Mouse (Mus musculus) olfactory bulb, adult 2 months (tissue): Measurements from ENCODE around the gene Zbtb38.

Source experiments
- CTCF ChIP-seq: fragments of 200-500 bp; IDR thresholded peaks from 2 replicates; pipeline ENCODE4 v1.5.1; 2012; ENCODE audit warnings: low read depth, mild to moderate bottlenecking, low read length, moderate library complexity; ENCODE audit not compliant: insufficient read depth
- POLR2A ChIP-seq: fragments of 200-500 bp; IDR thresholded peaks from 2 replicates; pipeline ENCODE4 v1.6.1; 2012; ENCODE audit warnings: mild to moderate bottlenecking, low read depth, low read length, moderate library complexity; ENCODE audit not compliant: insufficient read depth

- TF ChIP-seq CTCF (no peak), POLR2A (no peak)
These were observed 47.6 kb upstream of the Zbtb38 start for GRCm38 (mm10) chr9:96800131-96800825.
